Mouse (Mus musculus) intestine, postnatal 0 days (tissue): ENCODE data around the gene H2-T3. TPM values are rescaled to one million over a fixed set of nuclear protein-coding genes. Genes with fewer than 3 reads are reported as not detected.
"Not testable (repeated sequence)": the region's sequence is repeated elsewhere in the genome, so short reads cannot be mapped to it uniquely, and the experiment has no call there.

Source experiments
- ATAC-seq: fragments of 200-750 bp; cut with Nextera tagmentation; 2 replicates; pipeline ENCODE4 v1.8.0; 2017; ENCODE audit warnings: mild to moderate bottlenecking, moderate TSS enrichment, moderate library complexity
- H3K27ac ChIP-seq: fragments of 300-500 bp; sonication (generic); 2 replicates; pipeline ENCODE4 v1.5.1; 2014; ENCODE audit warnings: mild to moderate bottlenecking, low read depth, low read length, moderate library complexity
- H3K27me3 ChIP-seq: fragments of 300-500 bp; sonication (generic); replicated peaks from 2 replicates; pipeline ENCODE4 v1.6.1; 2014; ENCODE audit warnings: low read length, mixed read lengths; ENCODE audit not compliant: control insufficient read depth, insufficient read depth
- H3K36me3 ChIP-seq: fragments of 300-500 bp; sonication (generic); 2 replicates; pipeline ENCODE4 v1.6.1; 2014; ENCODE audit warnings: mild to moderate bottlenecking, moderate library complexity; ENCODE audit not compliant: control insufficient read depth, insufficient read depth
- H3K4me1 ChIP-seq: fragments of 300-500 bp; sonication (generic); replicated peaks from 2 replicates; pipeline ENCODE4 v1.6.1; 2014; ENCODE audit warnings: antibody characterized with exemption, low read length, mixed read lengths; ENCODE audit not compliant: control insufficient read depth, insufficient read depth
- H3K4me2 ChIP-seq: fragments of 300-500 bp; sonication (generic); replicated peaks from 2 replicates; pipeline ENCODE4 v1.6.1; 2014; ENCODE audit warnings: low read depth, mild to moderate bottlenecking, moderate library complexity
- H3K4me3 ChIP-seq: fragments of 300-500 bp; sonication (generic); 2 replicates; pipeline ENCODE4 v1.5.1; 2014; ENCODE audit warnings: low read depth, low read length
- H3K9ac ChIP-seq: fragments of 300-500 bp; sonication (generic); 2 replicates; pipeline ENCODE4 v1.6.1; 2014; ENCODE audit warnings: mild to moderate bottlenecking, low read depth, low read length
- H3K9me3 ChIP-seq: fragments of 300-500 bp; sonication (generic); 2 replicates; pipeline ENCODE4 v1.6.1; 2016; ENCODE audit warnings: mixed run types; ENCODE audit not compliant: control insufficient read depth
- CTCF ChIP-seq: sonication (generic); IDR thresholded peaks from 2 replicates; pipeline ENCODE4 v1.5.1; 2016; ENCODE audit warnings: low read depth, mild to moderate bottlenecking, control low read depth, antibody characterized with exemption, moderate library complexity
- WGBS: fragments of 180-500 bp; shearing (Covaris S2); extraction: QIAGEN DNeasy Blood & Tissue Kit; methylation state at CpG from one replicate; pipeline ENCODE4 v1.1.7; 2014; 5-methylcytosine and 5-hydroxymethylcytosine counted together
- polyA plus RNA-seq: library from polyadenylated mRNA; unstranded; fragments of >200 nt; fragmentation: Nextera tagmentation; extraction: Ambion mirVana; gene quantifications from 2 replicates; pipeline ENCODE4 v1.2.1, GENCODE M21; 2015

The H2-T3 gene
- polyA plus RNA-seq, 1 experiment from 2014 or later, result 53.3 TPM

GRCm38 (mm10) chr17:36170287-36170814, 19.7 kb downstream of the H2-T3 start:
- ATAC-seq, result no peak
- H3K4me1 ChIP-seq, result no peaks in the 10 kb centered on the region
- 41% methylated on average over 1 of the region's 1 CpGs for WGBS
- H3K9me3 ChIP-seq, result no peaks in the 10 kb centered on the region
- no peak for TF ChIP-seq CTCF
- 0 out of 2 replicates have a peak, but pooled peaks cover 9% of the 10 kb centered on the region for H3K27me3 ChIP-seq
- H3K36me3 ChIP-seq, result no peaks in the 10 kb centered on the region
- H3K4me2 ChIP-seq, result no peak overlapping the region
- no peak overlapping the region for H3K27ac ChIP-seq
- H3K4me3 ChIP-seq, result no peak overlapping the region
- H3K9ac ChIP-seq, result no peak overlapping the region

DNA sequence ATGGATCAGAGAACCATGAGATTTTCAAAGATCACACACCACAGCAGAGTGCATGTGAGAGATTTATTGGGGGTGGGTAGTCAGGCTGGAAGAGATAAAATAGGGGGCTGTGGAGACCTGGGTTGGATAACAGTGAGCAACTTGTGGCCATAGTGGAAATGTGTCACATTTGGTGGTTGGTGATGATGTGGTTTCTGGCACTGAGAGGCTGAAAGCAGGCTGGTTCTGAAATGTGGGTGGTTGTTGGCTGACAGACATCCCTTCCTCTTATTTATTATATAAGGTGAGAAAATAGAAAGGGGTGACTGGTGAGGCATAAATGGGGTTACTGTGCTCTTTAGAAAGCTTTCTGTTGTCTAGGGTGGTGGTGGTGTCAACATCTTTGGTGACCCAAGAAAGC, 20.3 kb downstream of the H2-T3 start:
- no peaks in the 10 kb centered on the region for H3K9me3 ChIP-seq
- 0 out of 2 replicates have a peak, but pooled peaks cover 13% of the 10 kb centered on the region for H3K27me3 ChIP-seq
- no peaks in the 10 kb centered on the region for H3K36me3 ChIP-seq
- no peak overlapping the region for H3K4me2 ChIP-seq
- H3K27ac ChIP-seq, result no peak overlapping the region
- no peak for ATAC-seq
- no peak overlapping the region for H3K9ac ChIP-seq
- no peaks in the 10 kb centered on the region for H3K4me1 ChIP-seq
- no peak for TF ChIP-seq CTCF
- no peak overlapping the region for H3K4me3 ChIP-seq

- not testable (repeated sequence) for H3K9ac ChIP-seq, H3K4me1 ChIP-seq, H3K27ac ChIP-seq, H3K9me3 ChIP-seq, ATAC-seq, H3K4me3 ChIP-seq, H3K36me3 ChIP-seq, H3K4me2 ChIP-seq
- no CpG with 5 or more reads among the region's 1 CpGs for WGBS
- H3K27me3 ChIP-seq, result 0 out of 2 replicates have a peak, but pooled peaks cover 14% of the 10 kb centered on the region
These were observed 21.0 kb downstream of the H2-T3 start for GRCm38 (mm10) chr17:36169094-36169493.

DNA sequence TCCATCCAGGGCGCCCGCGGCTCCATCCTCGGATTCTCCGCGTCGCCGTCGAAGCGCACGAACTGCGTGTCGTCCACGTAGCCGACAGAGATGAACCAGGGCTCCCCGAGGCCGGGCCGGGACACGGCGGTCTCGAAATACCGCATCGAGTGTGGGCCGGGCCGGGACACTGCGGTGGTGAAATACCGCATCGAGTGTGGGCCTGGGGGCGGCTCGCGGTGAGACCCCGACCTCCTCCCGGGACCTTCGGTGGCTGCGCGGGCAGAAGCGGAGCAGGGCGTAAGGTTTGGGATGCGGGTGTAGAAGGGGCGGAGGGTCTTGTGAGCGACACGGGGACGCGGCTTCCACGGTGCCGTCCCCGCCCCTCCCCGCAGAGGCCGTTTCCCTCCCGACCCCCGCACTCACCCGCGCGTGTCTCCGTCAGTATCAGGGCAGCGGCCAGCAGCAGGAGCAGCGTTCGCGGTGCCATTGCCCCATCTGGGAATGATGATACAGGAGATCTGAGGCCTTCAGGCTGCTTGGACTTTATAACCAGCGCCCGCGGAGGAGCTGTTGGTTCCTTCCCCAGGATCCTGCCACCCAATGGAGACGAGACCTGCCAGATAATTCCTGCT, 21.9 kb downstream of the H2-T3 start, which contains the start of gene Gm8909:
TSS of gene Gm8909 (minus strand) at position 499 of the 614 bp plus-strand sequence.
- TF ChIP-seq CTCF, result no peak
- peak within 1 kb of the TSS; percentile 75 for H3K27ac ChIP-seq
- ATAC-seq, result peak; percentile 84
- H3K27me3 ChIP-seq, result 0 out of 2 replicates have a peak, but pooled peaks cover 14% of the 10 kb centered on the region
- no peaks in the 10 kb centered on the region for H3K36me3 ChIP-seq
- no peaks in the 10 kb centered on the region for H3K9me3 ChIP-seq
- 1% methylated on average over 59 of the region's 63 CpGs for WGBS
- peak within 1 kb of the TSS; percentile 52 for H3K4me3 ChIP-seq
- peak within 1 kb of the TSS; percentile 31; the same call in 1 of the 2 replicates for H3K9ac ChIP-seq
- H3K4me2 ChIP-seq, result peak within 1 kb of the TSS; percentile 83
- no peaks in the 10 kb centered on the region for H3K4me1 ChIP-seq

DNA sequence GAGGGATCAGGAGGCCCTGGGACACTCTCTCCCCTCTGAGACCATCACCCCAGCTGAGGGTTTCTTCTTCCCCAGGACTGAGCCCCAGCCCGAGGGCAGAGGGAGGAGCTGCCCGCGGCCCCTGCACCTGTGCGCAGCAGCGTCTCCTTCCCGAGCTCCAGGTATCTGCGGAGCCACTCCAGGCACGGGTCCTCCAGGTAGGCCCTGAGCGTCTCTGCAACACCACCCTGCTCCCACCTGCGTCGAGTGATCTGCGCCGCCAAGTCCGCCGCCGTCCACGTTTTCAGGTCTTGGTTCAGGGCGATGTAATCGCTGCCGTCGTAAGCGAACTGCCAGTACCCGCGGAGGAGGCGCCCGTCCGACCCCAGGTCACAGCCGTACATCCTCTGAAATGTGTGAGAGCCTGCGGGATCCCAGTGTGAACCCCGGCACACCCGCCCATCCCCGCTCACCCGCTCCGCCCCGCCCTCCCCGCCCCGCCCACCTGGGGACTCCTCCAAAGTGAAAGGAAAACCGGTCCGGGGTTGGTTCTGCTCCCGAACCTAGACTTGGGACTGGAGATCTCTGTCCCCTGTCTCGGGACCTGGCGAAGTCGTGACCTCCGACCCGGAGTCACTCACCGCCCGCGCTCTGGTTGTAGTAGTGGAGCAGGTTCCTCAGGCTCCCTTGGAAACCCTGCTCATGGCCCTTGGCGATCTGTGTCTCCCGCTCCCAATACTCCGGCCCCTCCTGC, 22.6 kb downstream of the H2-T3 start:
- peak overlapping the region; percentile 52 for H3K4me3 ChIP-seq
- peak; percentile 74 for ATAC-seq
- H3K36me3 ChIP-seq, result no peaks in the 10 kb centered on the region
- peak overlapping the region; percentile 83 for H3K4me2 ChIP-seq
- H3K4me1 ChIP-seq, result no peaks in the 10 kb centered on the region
- H3K9ac ChIP-seq, result no peak overlapping the region
- TF ChIP-seq CTCF, result no peak
- H3K27ac ChIP-seq, result peak overlapping the region; percentile 75; the same call in 1 of the 2 replicates
- H3K9me3 ChIP-seq, result no peaks in the 10 kb centered on the region
- 1% methylated on average over 48 of the region's 51 CpGs for WGBS
- peaks cover 18% of the 10 kb centered on the region; the same call in 1 of the 2 replicates for H3K27me3 ChIP-seq

GRCm38 (mm10) chr17:36166901-36167300, 23.2 kb downstream of the H2-T3 start:
- H3K9me3 ChIP-seq, H3K4me1 ChIP-seq, H3K27ac ChIP-seq, H3K9ac ChIP-seq, ATAC-seq, H3K4me3 ChIP-seq, H3K36me3 ChIP-seq, H3K4me2 ChIP-seq: not testable (repeated sequence)
- H3K27me3 ChIP-seq, result peaks cover 23% of the 10 kb centered on the region
- WGBS, result 50% methylated on average over 2 of the region's 2 CpGs
